Mouse (Mus musculus) kidney, adult 2 months (tissue): Measurements from ENCODE around the gene Kcmf1. TPM values are rescaled to one million over a fixed set of nuclear protein-coding genes. Genes with fewer than 3 reads are reported as not detected.

Experiments used
- DNase-seq: peaks from one replicate; pipeline ENCODE4 v3.0.0; 2021
- H3K27ac ChIP-seq: fragments of 200-500 bp; 2 replicates; pipeline ENCODE4 v1.5.1; 2012; ENCODE audit warnings: low read depth, low read length, control low read depth, inconsistent platforms; ENCODE audit not compliant: insufficient read depth
- H3K27me3 ChIP-seq: fragments of 200-500 bp; replicated peaks from 2 replicates; pipeline ENCODE4 v1.6.1; 2012; ENCODE audit warnings: mild to moderate bottlenecking, moderate library complexity, low read length, inconsistent platforms; ENCODE audit not compliant: control insufficient read depth, insufficient read depth
- H3K36me3 ChIP-seq: fragments of 200-500 bp; 2 replicates; pipeline ENCODE4 v1.6.1; 2012; ENCODE audit warnings: mild to moderate bottlenecking, moderate library complexity, low read length, inconsistent platforms; ENCODE audit not compliant: control insufficient read depth, insufficient read depth
- H3K4me1 ChIP-seq: fragments of 200-500 bp; 2 replicates; pipeline ENCODE4 v1.6.1; 2011; ENCODE audit warnings: low read length; ENCODE audit not compliant: control insufficient read depth, insufficient read depth
- H3K4me3 ChIP-seq: fragments of 200-500 bp; 2 replicates; pipeline ENCODE4 v1.5.1; 2011; ENCODE audit warnings: mild to moderate bottlenecking, low read depth, low read length, control low read depth; ENCODE audit not compliant: insufficient read depth
- CTCF ChIP-seq: fragments of 200-500 bp; conservative IDR thresholded peaks from 2 replicates; pipeline ENCODE4 v1.5.1; 2011; ENCODE audit warnings: low read depth, mild to moderate bottlenecking, control low read depth, low read length, moderate library complexity, mixed read lengths; ENCODE audit not compliant: insufficient read depth, insufficient read length
- POLR2A ChIP-seq: fragments of 200-500 bp; IDR thresholded peaks from one replicate; pipeline ENCODE4 v1.6.1; 2011; ENCODE audit warnings: low read depth, low read length, control low read depth
- WGBS: fragments of 180-500 bp; shearing (Covaris S2); methylation state at CpG from one replicate; pipeline ENCODE4 v1.1.7; 2018; 5-methylcytosine and 5-hydroxymethylcytosine counted together
- polyA plus RNA-seq: library from polyadenylated mRNA; depleted of rRNA; stranded (reverse); fragments of >200 nt; gene quantifications from 2 replicates; pipeline ENCODE4 v1.2.3, GENCODE M21; 2012; rRNA removed

Gene Kcmf1
- polyA plus RNA-seq, 1 experiment: 160 TPM

DNA sequence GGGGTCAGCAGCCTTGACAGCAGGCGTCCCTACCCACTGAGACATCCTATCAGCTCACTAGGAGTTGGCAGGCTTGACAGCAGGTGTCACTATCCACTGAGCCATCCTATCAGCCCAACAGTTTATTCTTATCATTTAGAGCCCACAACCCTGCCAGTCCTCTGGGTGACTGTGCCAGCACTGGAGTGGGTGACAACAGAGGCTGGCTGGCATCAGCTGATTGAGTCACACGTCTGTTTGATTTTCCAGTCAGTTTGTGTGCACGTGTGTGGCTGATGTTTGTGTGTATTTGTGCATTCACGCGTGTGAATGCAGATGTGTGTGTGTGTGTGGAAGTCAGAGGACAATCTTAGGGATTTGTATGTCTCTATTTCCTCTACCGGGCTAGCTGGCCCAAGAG, 97.7 kb downstream of the Kcmf1 start:
- Histone ChIP-seq H3K4me1 (no peaks in the 10 kb centered on the region), H3K36me3 (no peaks in the 10 kb centered on the region), H3K27me3 (no peaks in the 10 kb centered on the region), H3K4me3 (no peak overlapping the region), H3K27ac (no peak overlapping the region)
- no peak for DNase-seq
- TF ChIP-seq CTCF (no peak), POLR2A (no peak)
- 85% methylated on average over 6 of the region's 6 CpGs for WGBS

DNA sequence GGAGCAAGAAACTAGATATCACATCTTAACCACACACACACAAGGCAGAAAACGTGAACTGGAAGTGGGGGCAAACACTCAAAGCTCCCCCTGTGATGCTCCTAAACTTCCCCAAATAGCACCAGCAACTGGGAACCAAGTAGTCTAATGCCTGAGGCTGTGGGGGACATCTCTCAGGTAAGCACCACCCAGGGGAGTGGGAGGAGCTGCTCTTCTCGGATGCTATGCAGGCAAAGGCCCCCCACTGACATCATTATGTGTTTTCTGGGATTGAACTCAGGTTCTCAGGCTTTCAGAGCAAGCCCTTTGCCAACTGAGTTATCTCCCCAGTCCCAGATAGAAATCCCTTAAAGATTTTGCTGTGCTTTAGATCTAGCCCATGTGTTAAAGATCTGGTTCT, 99.1 kb downstream of the Kcmf1 start:
- no peak overlapping the region for H3K4me3 ChIP-seq
- no peaks in the 10 kb centered on the region for H3K4me1 ChIP-seq
- WGBS: 53% methylated on average over 2 of the region's 2 CpGs
- H3K27ac ChIP-seq: no peak overlapping the region
- no peaks in the 10 kb centered on the region for H3K27me3 ChIP-seq
- DNase-seq: no peak
- no peak for TF ChIP-seq CTCF
- no peak for TF ChIP-seq POLR2A
- no peaks in the 10 kb centered on the region for H3K36me3 ChIP-seq

DNA sequence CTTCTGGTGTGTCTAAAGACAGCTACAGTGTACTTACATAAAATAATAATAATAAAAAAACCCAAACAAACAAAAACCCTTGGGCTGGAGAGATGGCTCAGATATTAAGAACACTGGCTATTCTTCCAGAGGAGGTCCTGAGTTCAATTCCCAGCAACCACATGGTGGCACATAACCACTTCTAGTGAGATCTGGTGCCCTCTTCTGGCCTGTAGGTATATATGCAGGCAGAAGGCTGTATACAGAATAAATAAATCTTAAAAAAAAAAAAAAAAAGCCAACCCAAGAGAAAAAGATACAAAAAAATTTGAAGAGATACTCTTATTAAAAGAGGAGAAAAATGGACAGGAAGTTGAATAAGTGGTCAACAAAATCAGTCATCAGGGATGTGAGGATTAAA, 102.0 kb downstream of the Kcmf1 start:
- Histone ChIP-seq H3K36me3 (no peaks in the 10 kb centered on the region), H3K27ac (no peak overlapping the region), H3K4me3 (no peak overlapping the region), H3K27me3 (no peaks in the 10 kb centered on the region), H3K4me1 (no peaks in the 10 kb centered on the region)
- DNase-seq: no peak
- TF ChIP-seq POLR2A (no peak), CTCF (no peak)

DNA sequence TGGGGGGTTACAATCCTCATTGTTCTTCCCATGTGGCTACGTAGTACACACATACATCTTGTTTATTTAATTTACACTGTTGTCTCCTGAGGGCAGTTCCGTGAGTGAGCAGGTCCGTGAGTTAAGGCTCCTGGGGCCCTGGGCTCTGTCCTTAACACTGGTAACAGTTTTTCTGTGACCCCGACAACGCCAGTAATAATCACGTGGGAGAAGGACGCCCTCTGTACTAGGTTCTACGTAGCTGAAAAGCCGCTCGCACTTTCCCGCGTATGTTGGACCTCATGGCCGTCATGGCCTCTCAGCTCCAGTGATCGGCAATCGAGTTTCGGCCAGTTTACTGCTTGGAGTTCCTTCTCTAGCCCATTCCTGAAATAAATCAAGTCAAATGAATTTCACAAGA, 104.3 kb downstream of the Kcmf1 start:
- Histone ChIP-seq H3K27ac (no peak overlapping the region), H3K4me1 (no peaks in the 10 kb centered on the region), H3K4me3 (no peak overlapping the region), H3K36me3 (no peaks in the 10 kb centered on the region), H3K27me3 (no peaks in the 10 kb centered on the region)
- TF ChIP-seq CTCF (no peak), POLR2A (no peak)
- WGBS: 61% methylated on average over 16 of the region's 16 CpGs
- no peak for DNase-seq

DNA sequence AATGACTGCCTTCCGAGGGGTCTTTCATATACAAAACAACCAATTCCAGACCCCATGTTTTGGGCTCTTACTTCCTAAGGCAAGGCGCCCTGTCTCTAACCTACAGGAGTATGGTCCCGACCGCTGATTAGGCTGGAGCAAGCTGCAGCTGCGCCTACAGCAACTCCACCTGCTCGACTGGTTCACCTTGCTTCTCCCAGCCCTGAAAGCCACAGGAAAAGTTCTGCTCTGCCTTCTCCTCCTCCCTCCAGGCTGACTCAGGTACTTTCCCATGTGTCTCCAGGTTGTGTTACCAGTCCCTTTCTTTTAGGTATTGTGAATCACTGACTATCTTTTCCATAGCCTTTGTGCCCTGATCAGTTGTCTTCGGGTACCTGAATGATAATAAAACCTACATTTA, 104.9 kb downstream of the Kcmf1 start:
- Histone ChIP-seq H3K27ac (no peak overlapping the region), H3K27me3 (no peaks in the 10 kb centered on the region), H3K4me3 (no peak overlapping the region), H3K4me1 (no peaks in the 10 kb centered on the region), H3K36me3 (no peaks in the 10 kb centered on the region)
- no peak for TF ChIP-seq POLR2A
- no peak for TF ChIP-seq CTCF
- 58% methylated on average over 7 of the region's 7 CpGs for WGBS
- no peak for DNase-seq

DNA sequence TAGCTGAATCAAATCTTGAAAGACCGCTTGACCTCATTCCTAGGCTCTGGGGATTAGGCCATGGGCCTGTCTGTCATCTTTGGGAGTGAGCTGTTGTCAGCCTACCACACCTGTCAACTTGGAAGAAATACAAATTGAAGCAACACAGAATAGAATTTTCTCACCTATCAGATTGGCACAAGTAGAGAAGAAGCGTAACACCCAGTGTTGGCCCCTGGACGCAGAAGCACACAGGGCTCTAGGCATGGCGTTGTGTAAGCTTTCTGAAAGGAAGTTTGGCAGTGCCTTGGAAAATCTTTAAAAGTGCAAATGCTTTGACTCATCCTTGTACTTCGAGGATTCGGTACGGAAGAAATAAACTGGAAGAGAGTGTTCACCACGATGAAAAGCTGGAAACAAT, 107.1 kb downstream of the Kcmf1 start:
- Histone ChIP-seq H3K36me3 (no peaks in the 10 kb centered on the region), H3K27me3 (no peaks in the 10 kb centered on the region), H3K27ac (no peak overlapping the region), H3K4me1 (no peaks in the 10 kb centered on the region), H3K4me3 (no peak overlapping the region)
- no peak for DNase-seq
- 95% methylated on average over 8 of the region's 8 CpGs for WGBS
- TF ChIP-seq CTCF (no peak), POLR2A (no peak)

Other genes starting within 250 kb of the Kcmf1 start
- 13.2 and 16.3 TPM in 2 replicates for gene Tcf7l1, start 110.7 kb downstream of the Kcmf1 start, polyA plus RNA-seq
- 28.0 and 54.7 TPM in 2 replicates for gene Tmsb10, start 58.8 kb upstream of the Kcmf1 start, polyA plus RNA-seq